Mouse (Mus musculus): ENCODE results near the gene Trp53bp2.
A peak's percentile ranks its signal among the peaks of the same experiment; 100 is the strongest.

The Trp53bp2 gene

GRCm38 (mm10) chr1:182465309-182465708 is 56.3 kb downstream of the Trp53bp2 start:
- no peak for DNase-seq

GRCm38 (mm10) chr1:182465978-182466377 is 57.0 kb downstream of the Trp53bp2 start:
- DNase-seq = no peak

- DNase-seq = no peak
These were observed 66.2 kb downstream of the Trp53bp2 start for GRCm38 (mm10) chr1:182475005-182475796.

- DNase-seq = no peak
These were observed 70.0 kb downstream of the Trp53bp2 start for GRCm38 (mm10) chr1:182478935-182479334.

GRCm38 (mm10) chr1:182481138-182481537 is 72.2 kb downstream of the Trp53bp2 start:
- no peak for DNase-seq

- no peak for DNase-seq
These were observed 72.8 kb downstream of the Trp53bp2 start for GRCm38 (mm10) chr1:182481646-182482295.

- no peak for DNase-seq
These were observed 74.3 kb downstream of the Trp53bp2 start for GRCm38 (mm10) chr1:182482991-182483909.

GRCm38 (mm10) chr1:182483910-182484274 is 74.9 kb downstream of the Trp53bp2 start:
- no peak for DNase-seq

GRCm38 (mm10) chr1:182488503-182488902 is 79.5 kb downstream of the Trp53bp2 start:
- DNase-seq = no peak

- peak; percentile 93 for DNase-seq
These were observed 81.0 kb downstream of the Trp53bp2 start for GRCm38 (mm10) chr1:182489803-182490452.

- DNase-seq = peak; percentile 12
These were observed 81.6 kb downstream of the Trp53bp2 start for GRCm38 (mm10) chr1:182490568-182490967.

- no peak for DNase-seq
These were observed 82.9 kb downstream of the Trp53bp2 start for GRCm38 (mm10) chr1:182491839-182492238.

- no peak for DNase-seq
These were observed 85.5 kb downstream of the Trp53bp2 start for GRCm38 (mm10) chr1:182494285-182495145.

- DNase-seq = no peak
These were observed 87.7 kb downstream of the Trp53bp2 start for GRCm38 (mm10) chr1:182496685-182497084.

GRCm38 (mm10) chr1:182497736-182498135 is 88.8 kb downstream of the Trp53bp2 start:
- DNase-seq = no peak

GRCm38 (mm10) chr1:182499443-182500089 is 90.6 kb downstream of the Trp53bp2 start:
- no peak for DNase-seq

- DNase-seq = no peak
These were observed 91.3 kb downstream of the Trp53bp2 start for GRCm38 (mm10) chr1:182500224-182500623.

GRCm38 (mm10) chr1:182500843-182501242 is 91.9 kb downstream of the Trp53bp2 start:
- DNase-seq = no peak

- DNase-seq = no peak
These were observed 92.9 kb downstream of the Trp53bp2 start for GRCm38 (mm10) chr1:182501815-182502405.

- DNase-seq = no peak
These were observed 93.6 kb downstream of the Trp53bp2 start for GRCm38 (mm10) chr1:182502491-182503050.

All from thymus, postnatal 25 days (tissue).